Mouse (Mus musculus) midbrain, embryonic 11.5 days (tissue): ENCODE data around the gene Fdx1. TPM values are rescaled to one million over a fixed set of nuclear protein-coding genes. Genes with fewer than 3 reads are reported as not detected.

ENCODE experiments used
- ATAC-seq: fragments of 200-750 bp; cut with Nextera tagmentation; 2 replicates; pipeline ENCODE4 v1.8.0; 2017; ENCODE audit warnings: moderate TSS enrichment, moderate library complexity; ENCODE audit not compliant: low FRiP score
- DNase-seq: peaks from one replicate; pipeline ENCODE4 v3.0.0; 2015; ENCODE audit warnings: low spot score; ENCODE audit errors: missing footprints
- H3K27ac ChIP-seq: fragments of 300-500 bp; sonication (generic); 2 replicates; pipeline ENCODE4 v1.5.1; 2014; ENCODE audit warnings: low read depth, low read length
- H3K27me3 ChIP-seq: fragments of 300-500 bp; sonication (generic); 2 replicates; pipeline ENCODE4 v1.6.1; 2014; ENCODE audit warnings: mild to moderate bottlenecking, low read length, moderate library complexity, mixed read lengths; ENCODE audit not compliant: control insufficient read depth, insufficient read depth
- H3K36me3 ChIP-seq: fragments of 300-500 bp; sonication (generic); 2 replicates; pipeline ENCODE4 v1.6.1; 2014; ENCODE audit warnings: mild to moderate bottlenecking, low read length, moderate library complexity, mixed read lengths; ENCODE audit not compliant: control insufficient read depth, insufficient read depth
- H3K4me1 ChIP-seq: fragments of 300-500 bp; sonication (generic); 2 replicates; pipeline ENCODE4 v1.6.1; 2014; ENCODE audit warnings: low read length; ENCODE audit not compliant: control insufficient read depth, insufficient read depth
- H3K4me2 ChIP-seq: fragments of 300-500 bp; sonication (generic); 2 replicates; pipeline ENCODE4 v1.6.1; 2014; ENCODE audit warnings: mild to moderate bottlenecking, moderate library complexity
- H3K4me3 ChIP-seq: fragments of 300-500 bp; sonication (generic); 2 replicates; pipeline ENCODE4 v1.5.1; 2014; ENCODE audit warnings: low read depth, low read length
- H3K9ac ChIP-seq: fragments of 300-500 bp; sonication (generic); 2 replicates; pipeline ENCODE4 v1.6.1; 2014; ENCODE audit warnings: low read length
- H3K9me3 ChIP-seq: fragments of 300-500 bp; sonication (generic); 2 replicates; pipeline ENCODE4 v1.6.1; 2016; ENCODE audit warnings: low read length; ENCODE audit not compliant: control insufficient read depth
- WGBS: fragments of 180-500 bp; shearing (Covaris S2); extraction: QIAGEN DNeasy Blood & Tissue Kit; methylation state at CpG from one replicate; pipeline ENCODE4 v1.1.7; 2014; 5-methylcytosine and 5-hydroxymethylcytosine counted together
- polyA plus RNA-seq: library from polyadenylated mRNA; unstranded; fragments of >200 nt; fragmentation: Nextera tagmentation; extraction: Ambion mirVana; gene quantifications from 2 replicates; pipeline ENCODE4 v1.2.1, GENCODE M21; 2014

Gene Fdx1
- polyA plus RNA-seq, 1 experiment from 2014 or later, result 51.6 TPM

- Histone ChIP-seq H3K27ac (no peak overlapping the region), H3K9me3 (no peaks in the 10 kb centered on the region), H3K4me2 (no peak overlapping the region), H3K27me3 (no peaks in the 10 kb centered on the region), H3K4me1 (no peaks in the 10 kb centered on the region), H3K9ac (no peak overlapping the region), H3K4me3 (no peak overlapping the region), H3K36me3 (no peaks in the 10 kb centered on the region)
- ATAC-seq, result no peak
- 75% methylated on average over 2 of the region's 2 CpGs for WGBS
- DNase-seq, result no peak
These were observed 12.0 kb downstream of the Fdx1 start for GRCm38 (mm10) chr9:51951337-51951736.

DNA sequence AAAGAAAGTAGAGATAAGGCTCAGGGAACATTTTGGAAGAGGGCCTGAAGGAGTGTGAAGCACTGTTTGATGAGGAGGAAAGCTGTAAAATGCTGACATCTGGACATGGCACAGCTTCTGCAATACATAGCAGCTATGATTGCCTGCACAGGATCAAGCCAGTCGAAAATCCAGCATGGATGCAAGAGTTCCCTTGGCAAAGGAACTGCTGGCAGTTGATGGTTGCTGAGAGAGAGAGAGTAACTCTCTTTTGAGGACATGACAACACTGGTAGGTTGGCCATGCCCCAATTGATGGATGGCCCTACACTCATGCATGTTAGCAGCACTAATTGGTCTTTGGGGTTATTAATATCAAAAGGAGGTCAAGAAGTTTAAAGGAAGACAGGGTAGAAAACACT is 12.7 kb downstream of the Fdx1 start:
- WGBS, result 74% methylated on average over 1 of the region's 1 CpGs
- ATAC-seq, result no peak
- Histone ChIP-seq H3K4me2 (no peak overlapping the region), H3K27me3 (no peaks in the 10 kb centered on the region), H3K27ac (no peak overlapping the region), H3K4me3 (no peak overlapping the region), H3K9ac (no peak overlapping the region), H3K4me1 (no peaks in the 10 kb centered on the region), H3K9me3 (no peaks in the 10 kb centered on the region), H3K36me3 (no peaks in the 10 kb centered on the region)
- no peak for DNase-seq

DNA sequence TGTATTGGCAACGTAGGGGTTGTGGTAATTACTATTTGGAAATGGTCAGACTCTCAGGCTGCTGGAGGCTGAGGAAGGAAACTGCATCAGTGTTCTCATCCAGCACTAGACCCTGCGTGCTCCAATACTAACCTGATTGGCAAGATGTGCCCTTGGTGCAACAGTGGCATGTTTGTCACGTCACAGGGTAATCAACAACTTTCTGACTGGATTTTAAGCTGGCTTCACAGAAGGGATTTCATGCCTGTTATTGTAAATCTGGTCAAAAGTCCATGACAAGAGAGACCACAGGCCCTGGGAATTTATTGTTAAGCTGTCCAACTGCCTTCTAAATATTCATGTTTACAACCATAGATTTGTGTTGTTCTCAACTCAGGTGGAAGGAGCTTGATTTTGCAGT is 13.1 kb downstream of the Fdx1 start:
- Histone ChIP-seq H3K4me1 (no peaks in the 10 kb centered on the region), H3K36me3 (no peaks in the 10 kb centered on the region), H3K9me3 (no peaks in the 10 kb centered on the region), H3K4me2 (no peak overlapping the region), H3K4me3 (no peak overlapping the region), H3K9ac (no peak overlapping the region), H3K27ac (no peak overlapping the region), H3K27me3 (no peaks in the 10 kb centered on the region)
- DNase-seq, result no peak
- 78% methylated on average over 3 of the region's 3 CpGs for WGBS
- no peak for ATAC-seq

GRCm38 (mm10) chr9:51943934-51944333 is 19.4 kb downstream of the Fdx1 start:
- ATAC-seq (no peak), DNase-seq (no peak)
- Histone ChIP-seq H3K4me1 (no peaks in the 10 kb centered on the region), H3K4me2 (no peak overlapping the region), H3K9me3 (no peaks in the 10 kb centered on the region), H3K27ac (no peak overlapping the region), H3K27me3 (no peaks in the 10 kb centered on the region), H3K4me3 (no peak overlapping the region), H3K36me3 (no peaks in the 10 kb centered on the region), H3K9ac (no peak overlapping the region)
- WGBS, result 91% methylated on average over 6 of the region's 6 CpGs

DNA sequence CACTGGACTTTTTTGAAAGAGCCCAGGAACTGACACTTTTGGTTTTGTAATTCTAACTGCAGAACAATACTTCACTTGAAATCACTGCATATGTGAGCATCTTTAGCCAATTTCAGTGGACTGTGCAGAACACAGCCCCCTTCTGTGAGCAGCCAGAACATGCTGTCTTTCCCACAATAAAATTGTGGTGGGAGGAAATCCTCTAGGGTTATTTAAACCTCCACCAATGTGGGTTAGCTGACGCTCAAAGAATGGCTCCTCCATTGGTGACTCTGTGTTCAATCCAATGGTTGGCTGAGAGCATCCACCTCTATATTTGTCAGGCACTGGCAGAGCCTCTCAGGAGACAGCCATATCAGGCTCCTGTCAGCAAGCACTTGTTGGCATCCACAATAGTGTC is 28.7 kb downstream of the Fdx1 start:
- Histone ChIP-seq H3K4me2 (no peak overlapping the region), H3K9ac (no peak overlapping the region), H3K4me3 (no peak overlapping the region), H3K4me1 (no peaks in the 10 kb centered on the region), H3K36me3 (no peaks in the 10 kb centered on the region), H3K9me3 (no peaks in the 10 kb centered on the region), H3K27ac (no peak overlapping the region), H3K27me3 (no peaks in the 10 kb centered on the region)
- DNase-seq, result no peak
- ATAC-seq, result no peak
- WGBS, result 83% methylated on average over 1 of the region's 1 CpGs

- Histone ChIP-seq H3K4me3 (no peak overlapping the region), H3K9ac (no peak overlapping the region), H3K27me3 (no peaks in the 10 kb centered on the region), H3K4me2 (no peak overlapping the region), H3K9me3 (no peaks in the 10 kb centered on the region), H3K4me1 (no peaks in the 10 kb centered on the region), H3K27ac (no peak overlapping the region), H3K36me3 (no peaks in the 10 kb centered on the region)
- ATAC-seq (no peak), DNase-seq (no peak)
- 90% methylated on average over 3 of the region's 3 CpGs for WGBS
These were observed 31.4 kb downstream of the Fdx1 start for GRCm38 (mm10) chr9:51931997-51932396.

- Histone ChIP-seq H3K4me1 (no peaks in the 10 kb centered on the region), H3K27ac (no peak overlapping the region), H3K9ac (no peak overlapping the region), H3K36me3 (no peaks in the 10 kb centered on the region), H3K4me3 (no peak overlapping the region), H3K9me3 (no peaks in the 10 kb centered on the region), H3K27me3 (no peaks in the 10 kb centered on the region), H3K4me2 (no peak overlapping the region)
- DNase-seq (no peak), ATAC-seq (no peak)
- 93% methylated on average over 7 of the region's 7 CpGs for WGBS
These were observed 32.2 kb downstream of the Fdx1 start for GRCm38 (mm10) chr9:51931054-51931690.

DNA sequence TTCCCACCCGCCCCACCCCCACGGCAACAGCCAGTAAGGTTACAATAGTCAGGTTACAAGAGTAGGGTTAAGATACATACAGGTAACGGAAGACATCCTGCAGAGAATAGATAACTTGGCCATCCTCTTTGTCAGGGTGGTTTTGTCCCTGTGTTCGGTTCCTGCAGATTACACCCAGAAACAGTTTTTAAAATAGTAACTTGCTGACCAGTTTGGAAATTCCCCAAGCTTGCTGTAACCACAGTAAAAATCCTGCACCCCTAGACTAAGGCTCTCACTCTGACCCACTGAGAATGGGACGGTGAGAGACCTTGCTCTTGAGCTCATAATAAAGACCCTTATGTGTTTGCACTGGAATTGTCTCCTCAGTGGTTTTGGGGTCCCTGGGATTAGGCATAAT is 33.4 kb downstream of the Fdx1 start:
- no peak overlapping the region for H3K27ac ChIP-seq
- 76% methylated on average over 5 of the region's 5 CpGs for WGBS

DNA sequence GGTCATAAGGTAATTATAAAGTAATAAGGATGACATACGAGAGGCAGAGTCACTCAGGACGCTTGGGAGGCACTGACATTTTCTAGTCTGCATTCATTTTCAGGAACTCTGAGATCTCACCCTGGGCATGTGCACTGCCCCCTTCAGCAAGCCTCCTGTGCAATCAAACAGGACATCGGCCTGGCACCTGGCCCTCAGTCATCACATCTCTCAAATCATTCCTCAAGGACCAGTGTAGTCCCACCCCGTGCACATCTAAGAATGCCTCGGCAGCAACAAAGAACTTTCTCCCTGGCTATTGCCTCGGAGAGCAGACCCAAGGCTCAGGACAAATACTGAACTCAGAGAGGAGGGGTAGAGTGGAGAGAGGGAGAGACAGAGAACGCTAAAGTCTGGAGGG is 34.7 kb downstream of the Fdx1 start:
- H3K4me2 ChIP-seq, result no peak overlapping the region
- H3K9ac ChIP-seq, result no peak overlapping the region
- DNase-seq, result peak; percentile 82
- ATAC-seq, result no peak
- no peaks in the 10 kb centered on the region for H3K36me3 ChIP-seq
- 66% methylated on average over 7 of the region's 7 CpGs for WGBS
- H3K4me3 ChIP-seq, result no peak overlapping the region
- no peaks in the 10 kb centered on the region for H3K4me1 ChIP-seq
- H3K27me3 ChIP-seq, result no peaks in the 10 kb centered on the region
- no peaks in the 10 kb centered on the region for H3K9me3 ChIP-seq
- H3K27ac ChIP-seq, result no peak overlapping the region

More for the DNA sequence above, 33.4 kb downstream of the Fdx1 start:
- Histone ChIP-seq H3K4me1 (no peaks in the 10 kb centered on the region), H3K9me3 (no peaks in the 10 kb centered on the region), H3K27me3 (no peaks in the 10 kb centered on the region), H3K4me3 (no peak overlapping the region), H3K9ac (no peak overlapping the region), H3K4me2 (no peak overlapping the region), H3K36me3 (no peaks in the 10 kb centered on the region)
- DNase-seq (no peak), ATAC-seq (no peak)
